Mouse (Mus musculus): ENCODE measurements at regions not wholly inside any gene's neighbourhood (a gene's known extent, or its start where the extent isn't known, plus 50 kb on each side); places are given as distances from the start of the nearest gene placed in this dataset.

- Histone ChIP-seq H3K4me3 (ENCODE audit: low read depth, low read length) (no peak overlapping the region), H3K27ac (ENCODE audit: low read depth) (no peak overlapping the region), H3K4me1 (ENCODE audit: insufficient read depth) (0 out of 2 replicates have a peak, but pooled peaks cover 3% of the 10 kb centered on the region), H3K9ac (replicated peaks) (no peak overlapping the region), H3K9me3 (ENCODE audit: low read length) (no peaks in the 10 kb centered on the region), H3K4me2 (ENCODE audit: low read depth, low read length) (no peak overlapping the region), H3K27me3 (ENCODE audit: insufficient read depth, low read length) (no peaks in the 10 kb centered on the region), H3K36me3 (replicated peaks; ENCODE audit: insufficient read depth, low read length) (no peaks in the 10 kb centered on the region)
- WGBS (ENCODE audit: insufficient replicate concordance), result 70% methylated on average over 4 of the region's 4 CpGs
- TF ChIP-seq CTCF (IDR thresholded peaks at IDR 0.05; ENCODE audit: low read depth) (no peak), EP300 (IDR thresholded peaks at IDR 0.05; ENCODE audit: low read depth) (no peak)
- no peak for DNase-seq
- ATAC-seq, result peak; percentile 60
These were observed 358.1 kb downstream of the Etnk1 start for GRCm38 (mm10) chr6:143525092-143525491.

GRCm38 (mm10) chr6:143528898-143529297 lies 361.9 kb downstream of the Etnk1 start:
- no peaks in the 10 kb centered on the region for H3K36me3 ChIP-seq (replicated peaks; ENCODE audit: insufficient read depth, low read length)
- no peak overlapping the region for H3K27ac ChIP-seq (ENCODE audit: low read depth)
- ATAC-seq, result no peak
- no peak overlapping the region for H3K4me3 ChIP-seq (ENCODE audit: low read depth, low read length)
- H3K9me3 ChIP-seq (ENCODE audit: low read length), result no peaks in the 10 kb centered on the region
- TF ChIP-seq CTCF (IDR thresholded peaks at IDR 0.05; ENCODE audit: low read depth) (no peak), EP300 (IDR thresholded peaks at IDR 0.05; ENCODE audit: low read depth) (no peak)
- H3K9ac ChIP-seq (replicated peaks), result no peak overlapping the region
- DNase-seq, result no peak
- H3K4me2 ChIP-seq (ENCODE audit: low read depth, low read length), result no peak overlapping the region
- 81% methylated on average over 7 of the region's 7 CpGs for WGBS (ENCODE audit: insufficient replicate concordance)
- H3K4me1 ChIP-seq (ENCODE audit: insufficient read depth), result peaks cover 10% of the 10 kb centered on the region; the same call in 1 of the 2 replicates
- H3K27me3 ChIP-seq (ENCODE audit: insufficient read depth, low read length), result no peaks in the 10 kb centered on the region

- Histone ChIP-seq H3K9me3 (ENCODE audit: low read length) (no peaks in the 10 kb centered on the region), H3K4me2 (ENCODE audit: low read depth, low read length) (no peak overlapping the region; the same call in 1 of the 2 replicates), H3K9ac (replicated peaks) (no peak overlapping the region), H3K4me3 (ENCODE audit: low read depth, low read length) (no peak overlapping the region), H3K36me3 (replicated peaks; ENCODE audit: insufficient read depth, low read length) (no peaks in the 10 kb centered on the region), H3K27me3 (ENCODE audit: insufficient read depth, low read length) (no peaks in the 10 kb centered on the region), H3K27ac (ENCODE audit: low read depth) (peak overlapping the region; percentile 89), H3K4me1 (ENCODE audit: insufficient read depth) (peaks cover 7% of the 10 kb centered on the region; the same call in 1 of the 2 replicates)
- DNase-seq, result peak; percentile 20
- peak; percentile 92 for ATAC-seq
- 47% methylated on average over 13 of the region's 13 CpGs for WGBS (ENCODE audit: insufficient replicate concordance)
- TF ChIP-seq EP300 (IDR thresholded peaks at IDR 0.05; ENCODE audit: low read depth) (peak; percentile 51; the same call in 1 of the 2 replicates), CTCF (IDR thresholded peaks at IDR 0.05; ENCODE audit: low read depth) (no peak)
These were observed 363.6 kb downstream of the Etnk1 start for GRCm38 (mm10) chr6:143530372-143531224.

GRCm38 (mm10) chr6:143531477-143531876 lies 364.5 kb downstream of the Etnk1 start:
- H3K9me3 ChIP-seq (ENCODE audit: low read length), result no peaks in the 10 kb centered on the region
- WGBS (ENCODE audit: insufficient replicate concordance), result 56% methylated on average over 6 of the region's 6 CpGs
- no peak overlapping the region for H3K9ac ChIP-seq (replicated peaks)
- ATAC-seq, result no peak
- no peaks in the 10 kb centered on the region for H3K36me3 ChIP-seq (replicated peaks; ENCODE audit: insufficient read depth, low read length)
- H3K27me3 ChIP-seq (ENCODE audit: insufficient read depth, low read length), result no peaks in the 10 kb centered on the region
- H3K4me2 ChIP-seq (ENCODE audit: low read depth, low read length), result no peak overlapping the region
- H3K27ac ChIP-seq (ENCODE audit: low read depth), result no peak overlapping the region; the same call in 1 of the 2 replicates
- no peak for DNase-seq
- H3K4me1 ChIP-seq (ENCODE audit: insufficient read depth), result peaks cover 7% of the 10 kb centered on the region; the same call in 1 of the 2 replicates
- H3K4me3 ChIP-seq (ENCODE audit: low read depth, low read length), result no peak overlapping the region
- no peak for TF ChIP-seq CTCF (IDR thresholded peaks at IDR 0.05; ENCODE audit: low read depth)
- no peak for TF ChIP-seq EP300 (IDR thresholded peaks at IDR 0.05; ENCODE audit: low read depth)

GRCm38 (mm10) chr6:143532380-143532779 lies 365.4 kb downstream of the Etnk1 start:
- Histone ChIP-seq H3K36me3 (replicated peaks; ENCODE audit: insufficient read depth, low read length) (no peaks in the 10 kb centered on the region), H3K9ac (replicated peaks) (no peak overlapping the region), H3K4me3 (ENCODE audit: low read depth, low read length) (no peak overlapping the region), H3K4me1 (ENCODE audit: insufficient read depth) (peaks cover 7% of the 10 kb centered on the region; the same call in 1 of the 2 replicates), H3K4me2 (ENCODE audit: low read depth, low read length) (no peak overlapping the region), H3K27me3 (ENCODE audit: insufficient read depth, low read length) (no peaks in the 10 kb centered on the region), H3K9me3 (ENCODE audit: low read length) (no peaks in the 10 kb centered on the region), H3K27ac (ENCODE audit: low read depth) (no peak overlapping the region)
- TF ChIP-seq EP300 (IDR thresholded peaks at IDR 0.05; ENCODE audit: low read depth) (no peak), CTCF (IDR thresholded peaks at IDR 0.05; ENCODE audit: low read depth) (no peak)
- whole genome bisulfite sequencing (ENCODE audit: insufficient replicate concordance), result 82% methylated on average over 12 of the region's 12 CpGs
- DNase-seq, result no peak
- ATAC-seq, result no peak

- ATAC-seq, result no peak
- TF ChIP-seq CTCF (IDR thresholded peaks at IDR 0.05; ENCODE audit: low read depth), result no peak
- no peak for TF ChIP-seq EP300 (IDR thresholded peaks at IDR 0.05; ENCODE audit: low read depth)
- Histone ChIP-seq H3K27me3 (ENCODE audit: insufficient read depth, low read length) (no peaks in the 10 kb centered on the region), H3K27ac (ENCODE audit: low read depth) (no peak overlapping the region), H3K9me3 (ENCODE audit: low read length) (0 out of 2 replicates have a peak, but pooled peaks cover 2% of the 10 kb centered on the region), H3K4me1 (ENCODE audit: insufficient read depth) (peaks cover 7% of the 10 kb centered on the region; the same call in 1 of the 2 replicates), H3K9ac (replicated peaks) (no peak overlapping the region), H3K36me3 (replicated peaks; ENCODE audit: insufficient read depth, low read length) (no peaks in the 10 kb centered on the region), H3K4me3 (ENCODE audit: low read depth, low read length) (no peak overlapping the region), H3K4me2 (ENCODE audit: low read depth, low read length) (no peak overlapping the region)
- WGBS (ENCODE audit: insufficient replicate concordance), result 77% methylated on average over 12 of the region's 12 CpGs
- no peak for DNase-seq
These were observed 368.2 kb downstream of the Etnk1 start for GRCm38 (mm10) chr6:143535265-143535664.

Measured in liver, postnatal 0 days (tissue).